Mouse (Mus musculus) 416B (cell line): ENCODE measurements at regions not wholly inside any gene's neighbourhood (a gene's known extent, or its start where the extent isn't known, plus 50 kb on each side); places are given as distances from the start of the nearest gene placed in this dataset.
A peak's percentile ranks its signal among the peaks of the same experiment; 100 is the strongest.

Experiments
- DNase-seq: peaks from one replicate; pipeline ENCODE4 v3.0.0; 2011; ENCODE audit warnings: low read depth

GRCm38 (mm10) chr5:53329591-53329990 lies 62.7 kb downstream of the Smim20 start:
- DNase-seq, result no peak

- DNase-seq, result no peak
Observed at GRCm38 (mm10) chr5:53336704-53337103, 69.8 kb downstream of the Smim20 start.

GRCm38 (mm10) chr5:53337816-53338215 lies 70.9 kb downstream of the Smim20 start:
- DNase-seq, result peak; percentile 67

- DNase-seq, result peak; percentile 16
Observed at GRCm38 (mm10) chr5:53345164-53345563, 78.3 kb downstream of the Smim20 start.

GRCm38 (mm10) chr5:53346028-53346427 lies 79.1 kb downstream of the Smim20 start:
- no peak for DNase-seq

- DNase-seq, result no peak
Observed at GRCm38 (mm10) chr5:53346756-53347155, 79.9 kb downstream of the Smim20 start.

- no peak for DNase-seq
Observed at GRCm38 (mm10) chr5:53352852-53353251, 86.0 kb downstream of the Smim20 start.

- DNase-seq, result no peak
Observed at GRCm38 (mm10) chr5:53354296-53354695, 87.4 kb downstream of the Smim20 start.

GRCm38 (mm10) chr5:53355069-53355468 lies 88.2 kb downstream of the Smim20 start:
- peak; percentile 65 for DNase-seq

- DNase-seq, result no peak
Observed at GRCm38 (mm10) chr5:53357086-53357608, 90.3 kb downstream of the Smim20 start.

GRCm38 (mm10) chr5:53358181-53358580 lies 91.3 kb downstream of the Smim20 start:
- DNase-seq, result no peak

- no peak for DNase-seq
Observed at GRCm38 (mm10) chr5:53359887-53360286, 93.0 kb downstream of the Smim20 start.

GRCm38 (mm10) chr5:53361295-53361694 lies 94.4 kb downstream of the Smim20 start:
- no peak for DNase-seq

GRCm38 (mm10) chr5:53363898-53364297 lies 97.0 kb downstream of the Smim20 start:
- DNase-seq, result no peak

GRCm38 (mm10) chr5:53366882-53367561 lies 98.9 kb upstream of the Rbpj start:
- DNase-seq, result no peak

GRCm38 (mm10) chr5:53370272-53370671 lies 95.7 kb upstream of the Rbpj start:
- DNase-seq, result no peak

- DNase-seq, result no peak
Observed at GRCm38 (mm10) chr5:53371638-53372037, 94.3 kb upstream of the Rbpj start.

- DNase-seq, result no peak
Observed at GRCm38 (mm10) chr5:53373315-53373714, 92.6 kb upstream of the Rbpj start.

GRCm38 (mm10) chr5:53376856-53377255 lies 89.1 kb upstream of the Rbpj start:
- no peak for DNase-seq

GRCm38 (mm10) chr5:53377698-53378097 lies 88.3 kb upstream of the Rbpj start:
- DNase-seq, result peak; percentile 65

- DNase-seq, result peak; percentile 10
Observed at GRCm38 (mm10) chr5:53378106-53378505, 87.8 kb upstream of the Rbpj start.

GRCm38 (mm10) chr5:53378599-53378998 lies 87.4 kb upstream of the Rbpj start:
- peak; percentile 13 for DNase-seq

- DNase-seq, result no peak
Observed at GRCm38 (mm10) chr5:53379612-53380011, 86.3 kb upstream of the Rbpj start.

- no peak for DNase-seq
Observed at GRCm38 (mm10) chr5:53380203-53380602, 85.7 kb upstream of the Rbpj start.
